Mouse (Mus musculus) stomach, embryonic 15.5 days (tissue): ENCODE measurements around the gene Man2a2. TPM values are rescaled to one million over a fixed set of nuclear protein-coding genes. Genes with fewer than 3 reads are reported as not detected.
A peak's percentile ranks its signal among the peaks of the same experiment; 100 is the strongest.

Experiments
- ATAC-seq: fragments of 200-750 bp; cut with Nextera tagmentation; 2 replicates; pipeline ENCODE4 v1.8.0; 2017; ENCODE audit warnings: low read depth, moderate number of reproducible peaks, moderate TSS enrichment; ENCODE audit not compliant: insufficient read depth, low FRiP score
- H3K27ac ChIP-seq: fragments of 300-500 bp; sonication (generic); 2 replicates; pipeline ENCODE4 v1.5.1; 2015; ENCODE audit warnings: mild to moderate bottlenecking, inconsistent platforms
- H3K27me3 ChIP-seq: fragments of 300-500 bp; sonication (generic); replicated peaks from 2 replicates; pipeline ENCODE4 v1.6.1; 2015; ENCODE audit warnings: inconsistent platforms
- H3K36me3 ChIP-seq: fragments of 300-500 bp; sonication (generic); 2 replicates; pipeline ENCODE4 v1.6.1; 2015; ENCODE audit warnings: inconsistent platforms
- H3K4me1 ChIP-seq: fragments of 300-500 bp; sonication (generic); 2 replicates; pipeline ENCODE4 v1.6.1; 2015; ENCODE audit warnings: inconsistent platforms
- H3K4me2 ChIP-seq: fragments of 300-500 bp; sonication (generic); 2 replicates; pipeline ENCODE4 v1.6.1; 2015; ENCODE audit warnings: mild to moderate bottlenecking, inconsistent platforms
- H3K4me3 ChIP-seq: fragments of 300-500 bp; sonication (generic); replicated peaks from 2 replicates; pipeline ENCODE4 v1.5.1; 2015; ENCODE audit warnings: inconsistent platforms
- H3K9ac ChIP-seq: fragments of 300-500 bp; sonication (generic); 2 replicates; pipeline ENCODE4 v1.6.1; 2015; ENCODE audit warnings: inconsistent platforms
- H3K9me3 ChIP-seq: fragments of 300-500 bp; sonication (generic); 2 replicates; pipeline ENCODE4 v1.6.1; 2016; ENCODE audit warnings: inconsistent platforms
- WGBS: fragments of 180-500 bp; shearing (Covaris S2); methylation state at CpG from one replicate; pipeline ENCODE4 v1.1.7; 2015; 5-methylcytosine and 5-hydroxymethylcytosine counted together
- polyA plus RNA-seq: library from polyadenylated mRNA; unstranded; fragments of >200 nt; fragmentation: Nextera tagmentation; extraction: Ambion mirVana; gene quantifications from 2 replicates; pipeline ENCODE4 v1.2.1, GENCODE M21; 2015

Man2a2 gene
- polyA plus RNA-seq, 1 experiment from 2014 or later: 16.4 TPM

- WGBS: 74% methylated on average over 9 of the region's 9 CpGs
- no peak overlapping the region for H3K27ac ChIP-seq
- H3K36me3 ChIP-seq: no peaks in the 10 kb centered on the region
- ATAC-seq: no peak
- no peaks in the 10 kb centered on the region for H3K4me1 ChIP-seq
- no peak overlapping the region for H3K9ac ChIP-seq
- no peaks in the 10 kb centered on the region for H3K27me3 ChIP-seq
- no peak overlapping the region for H3K4me3 ChIP-seq
- no peaks in the 10 kb centered on the region for H3K9me3 ChIP-seq
- no peak overlapping the region for H3K4me2 ChIP-seq
Observed at GRCm38 (mm10) chr7:80375376-80376039, 4.3 kb upstream of the Man2a2 start.

DNA sequence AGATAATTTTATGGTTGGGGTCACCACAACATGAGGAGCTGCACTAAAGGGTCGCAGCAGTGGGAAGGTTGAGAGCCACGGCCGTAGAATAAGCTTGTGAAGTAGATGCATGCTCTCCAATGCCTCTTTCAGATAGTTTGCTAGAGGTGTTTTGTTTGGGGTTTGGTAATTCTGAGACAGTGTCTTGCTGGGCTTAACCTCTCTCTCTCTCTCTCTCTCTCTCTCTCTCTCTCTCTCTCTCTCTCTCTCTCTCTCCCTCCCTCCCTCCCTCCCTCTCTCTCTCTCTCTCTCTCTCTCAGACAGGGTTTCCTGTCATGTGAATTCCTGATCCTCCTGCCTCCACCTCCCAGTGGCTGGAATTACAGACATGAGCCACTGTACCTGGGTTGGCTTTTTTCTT is 3.6 kb upstream of the Man2a2 start:
- Histone ChIP-seq H3K4me1 (peaks cover 1% of the 10 kb centered on the region; the same call in 1 of the 2 replicates), H3K4me2 (no peak overlapping the region), H3K36me3 (no peaks in the 10 kb centered on the region), H3K27ac (no peak overlapping the region), H3K9ac (no peak overlapping the region), H3K27me3 (no peaks in the 10 kb centered on the region), H3K9me3 (no peaks in the 10 kb centered on the region), H3K4me3 (no peak overlapping the region)
- ATAC-seq: no peak
- 84% methylated on average over 3 of the region's 3 CpGs for WGBS

DNA sequence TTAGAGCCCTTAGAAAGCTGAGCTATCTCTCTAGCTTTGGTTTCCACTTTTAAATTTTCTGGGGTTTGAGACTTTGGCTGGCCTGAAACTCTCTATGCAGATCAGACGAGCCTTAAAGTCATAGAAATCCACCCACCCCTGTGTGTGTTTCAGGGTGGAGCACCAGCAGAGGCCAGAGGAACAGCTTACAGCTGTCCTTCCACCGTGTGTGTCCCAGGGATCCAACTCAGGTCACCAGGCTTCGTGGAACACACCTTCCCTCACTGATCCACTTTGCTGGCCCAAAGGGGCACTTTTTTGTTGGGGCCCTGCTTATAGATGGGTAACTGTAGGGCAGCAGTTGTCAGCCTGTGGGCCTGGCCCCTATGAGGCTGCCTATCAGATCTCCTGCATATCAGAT is 3.1 kb upstream of the Man2a2 start:
- H3K27ac ChIP-seq: no peak overlapping the region
- H3K27me3 ChIP-seq: no peaks in the 10 kb centered on the region
- H3K9me3 ChIP-seq: no peaks in the 10 kb centered on the region
- H3K4me2 ChIP-seq: no peak overlapping the region
- WGBS: 51% methylated on average over 3 of the region's 3 CpGs
- H3K4me3 ChIP-seq: no peak overlapping the region
- no peak overlapping the region for H3K9ac ChIP-seq
- ATAC-seq: no peak
- peaks cover 6% of the 10 kb centered on the region for H3K4me1 ChIP-seq
- H3K36me3 ChIP-seq: no peaks in the 10 kb centered on the region

GRCm38 (mm10) chr7:80373850-80374249 is 2.7 kb upstream of the Man2a2 start:
- Histone ChIP-seq H3K36me3 (no peaks in the 10 kb centered on the region), H3K4me2 (no peak overlapping the region), H3K4me3 (no peak overlapping the region), H3K9me3 (no peaks in the 10 kb centered on the region), H3K27ac (no peak overlapping the region), H3K9ac (no peak overlapping the region), H3K27me3 (no peaks in the 10 kb centered on the region), H3K4me1 (peaks cover 10% of the 10 kb centered on the region)
- 78% methylated on average over 12 of the region's 12 CpGs for WGBS
- no peak for ATAC-seq

DNA sequence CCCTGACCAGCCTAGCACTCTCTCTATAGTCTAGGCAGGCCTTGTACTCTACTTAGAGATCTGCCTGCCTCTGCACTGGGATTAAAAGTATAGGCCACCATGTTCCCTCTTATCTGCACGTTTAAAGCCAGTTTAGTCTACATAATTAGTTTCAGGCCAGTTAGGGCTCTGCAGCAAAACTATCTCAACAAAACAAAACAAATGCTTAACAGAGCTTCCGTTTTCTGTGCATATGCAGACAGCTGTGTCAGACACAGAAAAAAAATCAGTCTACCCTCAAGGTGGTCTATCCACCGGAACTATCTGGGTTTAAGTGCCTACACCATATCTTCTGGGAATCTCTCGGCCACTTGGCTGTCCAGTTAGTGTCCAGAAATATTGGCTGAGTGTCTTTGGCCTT is 2.2 kb upstream of the Man2a2 start:
- WGBS: 75% methylated on average over 4 of the region's 4 CpGs
- no peak for ATAC-seq
- H3K9ac ChIP-seq: no peak overlapping the region

DNA sequence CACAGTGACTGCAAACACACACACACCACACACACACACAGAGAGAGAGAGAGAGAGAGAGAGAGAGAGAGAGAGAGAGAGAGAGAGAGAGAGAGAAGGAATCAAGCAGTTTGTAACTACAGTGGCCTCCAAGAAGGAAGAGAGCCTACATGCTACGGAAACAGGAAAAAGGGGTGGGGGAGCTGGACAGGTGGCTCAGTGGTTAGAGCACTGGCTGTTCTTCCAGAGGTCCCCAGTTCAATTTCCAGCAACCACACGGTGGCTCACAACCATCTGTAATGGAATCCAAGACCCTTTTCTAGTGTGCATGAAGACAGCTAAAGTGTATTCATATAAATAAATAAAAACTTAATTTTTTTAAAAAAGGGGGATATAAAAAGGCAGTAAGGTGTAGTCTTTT is 1.5 kb upstream of the Man2a2 start:
- Histone ChIP-seq H3K9me3 (no peaks in the 10 kb centered on the region), H3K9ac (no peak overlapping the region), H3K27me3 (no peaks in the 10 kb centered on the region), H3K4me2 (no peak overlapping the region), H3K27ac (no peak overlapping the region), H3K4me1 (peaks cover 11% of the 10 kb centered on the region), H3K4me3 (no peak overlapping the region), H3K36me3 (peaks cover 8% of the 10 kb centered on the region; the same call in 1 of the 2 replicates)
- ATAC-seq: no peak
- WGBS: 45% methylated on average over 2 of the region's 2 CpGs

More for the DNA sequence above, 2.2 kb upstream of the Man2a2 start:
- Histone ChIP-seq H3K4me3 (no peak overlapping the region), H3K27ac (no peak overlapping the region), H3K27me3 (no peaks in the 10 kb centered on the region), H3K4me2 (no peak overlapping the region), H3K36me3 (peaks cover under 1% of the 10 kb centered on the region; the same call in 1 of the 2 replicates), H3K4me1 (peaks cover 11% of the 10 kb centered on the region), H3K9me3 (no peaks in the 10 kb centered on the region)

GRCm38 (mm10) chr7:80372166-80372565 is 991 bp upstream of the Man2a2 start:
- peaks cover 12% of the 10 kb centered on the region for H3K36me3 ChIP-seq
- no peaks in the 10 kb centered on the region for H3K27me3 ChIP-seq
- H3K9me3 ChIP-seq: no peaks in the 10 kb centered on the region
- no peak overlapping the region for H3K4me2 ChIP-seq
- 68% methylated on average over 3 of the region's 3 CpGs for WGBS
- no peak overlapping the region for H3K4me3 ChIP-seq
- ATAC-seq: no peak
- no peak overlapping the region for H3K9ac ChIP-seq
- H3K4me1 ChIP-seq: peaks cover 11% of the 10 kb centered on the region
- no peak overlapping the region for H3K27ac ChIP-seq

DNA sequence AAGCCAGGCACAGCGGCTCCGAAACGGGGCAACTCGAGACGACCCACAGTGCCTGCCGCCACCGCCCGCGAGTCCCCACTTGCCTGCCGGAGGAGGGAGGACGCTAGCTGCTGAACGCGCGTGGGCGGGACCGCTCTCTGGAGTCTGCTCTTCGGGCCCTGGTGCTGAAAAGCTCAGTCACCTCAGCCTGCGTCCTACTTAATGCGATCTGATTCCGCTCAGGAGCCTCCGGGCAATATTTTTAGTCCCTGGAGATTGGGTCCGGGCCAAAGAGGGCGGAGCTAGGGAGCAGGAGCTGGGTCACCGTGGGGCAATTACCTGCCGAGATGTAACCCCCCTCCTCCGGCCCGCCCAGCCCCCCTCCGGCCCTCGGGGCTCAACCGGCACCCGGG is 530 bp downstream of the Man2a2 start:
- Histone ChIP-seq H3K27me3 (no peaks in the 10 kb centered on the region), H3K9me3 (no peaks in the 10 kb centered on the region), H3K4me3 (peak overlapping the region; percentile 88), H3K4me1 (peaks cover 11% of the 10 kb centered on the region), H3K36me3 (peaks cover 19% of the 10 kb centered on the region), H3K9ac (peak overlapping the region; percentile 64), H3K27ac (peak overlapping the region; percentile 76), H3K4me2 (peak overlapping the region; percentile 80)
- peak; percentile 28; the same call in 1 of the 2 replicates for ATAC-seq
- WGBS: under 1% methylated on average over 28 of the region's 31 CpGs

GRCm38 (mm10) chr7:80369967-80370431 is 1.2 kb downstream of the Man2a2 start:
- H3K4me2 ChIP-seq: peak overlapping the region; percentile 80
- H3K27me3 ChIP-seq: no peaks in the 10 kb centered on the region
- ATAC-seq: no peak
- H3K36me3 ChIP-seq: peaks cover 20% of the 10 kb centered on the region
- WGBS: 29% methylated on average over 4 of the region's 4 CpGs
- peak overlapping the region; percentile 64; the same call in 1 of the 2 replicates for H3K9ac ChIP-seq
- peak overlapping the region; percentile 76 for H3K27ac ChIP-seq
- peak overlapping the region; percentile 88 for H3K4me3 ChIP-seq
- peaks cover 11% of the 10 kb centered on the region for H3K4me1 ChIP-seq
- no peaks in the 10 kb centered on the region for H3K9me3 ChIP-seq

- WGBS: 58% methylated on average over 5 of the region's 5 CpGs
Observed at GRCm38 (mm10) chr7:80369461-80369860, 1.7 kb downstream of the Man2a2 start.

DNA sequence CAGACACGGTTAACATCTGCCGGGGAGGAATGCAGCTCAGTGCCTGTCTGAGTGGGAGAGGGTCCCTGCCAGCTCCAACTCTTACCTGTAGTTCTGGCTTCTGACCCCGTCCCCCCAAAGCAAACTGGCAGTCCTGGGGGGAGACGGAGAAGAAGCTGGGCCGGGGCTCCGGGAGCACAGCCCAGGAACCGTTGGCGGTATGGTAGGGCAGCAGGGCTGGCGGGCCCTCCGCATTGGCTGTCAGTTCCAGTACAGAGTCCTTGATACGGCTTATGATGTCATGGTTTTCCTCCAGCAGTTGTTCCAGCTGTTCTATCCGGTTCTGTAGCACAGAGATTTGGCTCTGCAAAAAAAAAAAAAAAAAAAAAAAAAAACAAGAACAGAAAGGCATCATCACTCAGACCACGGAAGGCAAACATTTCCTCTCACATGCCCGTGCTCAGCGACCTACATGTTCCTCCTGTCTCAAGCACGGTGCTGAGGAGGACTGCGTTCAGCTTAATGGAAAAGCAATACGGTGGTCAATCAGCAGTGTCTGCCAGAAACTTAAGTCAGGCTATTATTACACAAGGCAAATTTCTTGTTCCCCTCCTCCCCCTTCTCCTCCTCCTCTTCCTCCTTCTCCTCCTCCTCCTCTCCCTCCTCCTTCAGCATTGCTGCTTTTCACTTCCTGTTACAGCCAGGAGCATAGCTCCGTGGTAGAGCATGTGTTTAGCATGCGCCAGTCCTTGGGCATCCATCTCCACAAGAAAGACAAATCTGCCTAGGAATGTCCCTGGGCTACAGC is 2.3 kb downstream of the Man2a2 start:
- Histone ChIP-seq H3K27ac (no peak overlapping the region), H3K4me1 (peaks cover 11% of the 10 kb centered on the region), H3K4me3 (no peak overlapping the region), H3K27me3 (no peaks in the 10 kb centered on the region), H3K9ac (no peak overlapping the region), H3K4me2 (peak overlapping the region; percentile 80; the same call in 1 of the 2 replicates), H3K36me3 (peaks cover 23% of the 10 kb centered on the region), H3K9me3 (no peaks in the 10 kb centered on the region)
- 65% methylated on average over 20 of the region's 20 CpGs for WGBS
- ATAC-seq: no peak

More at GRCm38 (mm10) chr7:80369461-80369860, 1.7 kb downstream of the Man2a2 start:
- Histone ChIP-seq H3K27ac (peak overlapping the region; percentile 35; the same call in 1 of the 2 replicates), H3K9me3 (no peaks in the 10 kb centered on the region), H3K36me3 (peaks cover 23% of the 10 kb centered on the region), H3K4me1 (peaks cover 11% of the 10 kb centered on the region), H3K4me2 (peak overlapping the region; percentile 80; the same call in 1 of the 2 replicates), H3K4me3 (no peak overlapping the region), H3K27me3 (no peaks in the 10 kb centered on the region), H3K9ac (no peak overlapping the region)
- ATAC-seq: no peak

- ATAC-seq: no peak
- Histone ChIP-seq H3K9ac (no peak overlapping the region), H3K27me3 (no peaks in the 10 kb centered on the region), H3K4me2 (no peak overlapping the region), H3K27ac (no peak overlapping the region), H3K36me3 (peaks cover 30% of the 10 kb centered on the region), H3K4me3 (no peak overlapping the region), H3K4me1 (peaks cover 11% of the 10 kb centered on the region), H3K9me3 (no peaks in the 10 kb centered on the region)
- 86% methylated on average over 9 of the region's 9 CpGs for WGBS
Observed at GRCm38 (mm10) chr7:80368009-80368408, 3.2 kb downstream of the Man2a2 start.
